Mouse (Mus musculus): Measurements from ENCODE around the gene Astl.

Astl gene

DNA sequence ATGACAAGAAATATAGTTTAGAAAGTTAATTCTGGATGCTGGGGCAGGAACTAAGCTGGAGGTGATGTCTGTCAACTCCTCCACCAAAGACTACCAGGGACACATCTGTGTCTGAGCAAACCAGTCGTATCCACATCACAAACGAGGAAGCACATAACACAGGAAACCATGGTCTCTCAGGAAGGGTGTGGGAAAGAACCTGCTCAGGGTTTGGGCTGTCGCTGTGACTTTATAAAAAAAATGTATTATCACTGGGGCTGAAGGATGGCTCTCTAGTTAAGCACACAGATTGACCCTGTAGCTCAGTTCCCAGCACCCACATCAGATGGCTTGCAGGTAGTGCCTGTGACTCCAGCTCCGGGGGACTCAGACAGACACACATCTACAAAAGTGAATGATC lies 19.4 kb upstream of the Astl start:
- in situ Hi-C loops (cut with MboI, MseI) = loop anchor here in 1 of 2 experiments (25.0 kb wide), 1 partner anchor 1868 kb away; the partner anchor contains the start of gene Slc20a1

GRCm38 (mm10) chr2:127322671-127323285 lies 15.7 kb upstream of the Astl start:
- in situ Hi-C loops (cut with MboI, MseI) = loop anchor here (10.0 to 25.0 kb wide), 2 partner anchors 998 to 1865 kb away; partner anchors contain the start of gene Slc20a1 (in 1 of the 2)

DNA sequence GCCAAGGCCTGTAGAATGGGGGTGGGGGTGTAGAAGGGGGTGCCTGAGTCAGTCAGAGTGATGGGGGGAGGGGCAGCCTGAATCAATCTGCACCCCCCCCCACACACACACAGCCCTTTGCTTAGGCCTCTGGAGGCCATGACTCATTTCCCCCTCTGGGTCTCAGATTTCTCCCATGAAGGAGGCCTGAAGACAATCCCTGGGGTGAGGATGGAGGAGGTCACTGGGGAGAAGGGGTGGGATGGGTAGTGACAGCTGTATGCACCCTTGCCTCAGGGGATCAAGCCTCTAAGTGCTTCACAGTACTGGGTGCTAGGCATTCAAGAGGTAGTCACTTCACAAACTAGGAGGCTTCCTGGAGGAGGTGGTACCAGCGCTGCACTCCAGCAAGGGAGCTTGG lies 14.8 kb upstream of the Astl start:
- in situ Hi-C loops (cut with MboI, MseI) = loop anchor here (10.0 to 25.0 kb wide), 2 partner anchors 999 to 1864 kb away; partner anchors contain the start of gene Slc20a1 (in 1 of the 2)

- in situ Hi-C loops (cut with MboI, MseI) = loop anchor here (10.0 to 25.0 kb wide), 2 partner anchors 1000 to 1863 kb away; partner anchors contain the start of gene Slc20a1 (in 1 of the 2)
These were observed 14.0 kb upstream of the Astl start for GRCm38 (mm10) chr2:127324456-127324855.

- in situ Hi-C loops (cut with MboI, MseI) = loop anchor here in 1 of 2 experiments (10.0 kb wide), 1 partner anchor 1003 kb away; no protein-coding TSS in a partner anchor
These were observed 10.2 kb upstream of the Astl start for GRCm38 (mm10) chr2:127328090-127328851.

GRCm38 (mm10) chr2:127332807-127333570 lies 5.5 kb upstream of the Astl start:
- in situ Hi-C loops (cut with MboI, MseI) = loop anchor here in 1 of 2 experiments (10.0 kb wide), 1 partner anchor 78 kb away; no protein-coding TSS in a partner anchor

DNA sequence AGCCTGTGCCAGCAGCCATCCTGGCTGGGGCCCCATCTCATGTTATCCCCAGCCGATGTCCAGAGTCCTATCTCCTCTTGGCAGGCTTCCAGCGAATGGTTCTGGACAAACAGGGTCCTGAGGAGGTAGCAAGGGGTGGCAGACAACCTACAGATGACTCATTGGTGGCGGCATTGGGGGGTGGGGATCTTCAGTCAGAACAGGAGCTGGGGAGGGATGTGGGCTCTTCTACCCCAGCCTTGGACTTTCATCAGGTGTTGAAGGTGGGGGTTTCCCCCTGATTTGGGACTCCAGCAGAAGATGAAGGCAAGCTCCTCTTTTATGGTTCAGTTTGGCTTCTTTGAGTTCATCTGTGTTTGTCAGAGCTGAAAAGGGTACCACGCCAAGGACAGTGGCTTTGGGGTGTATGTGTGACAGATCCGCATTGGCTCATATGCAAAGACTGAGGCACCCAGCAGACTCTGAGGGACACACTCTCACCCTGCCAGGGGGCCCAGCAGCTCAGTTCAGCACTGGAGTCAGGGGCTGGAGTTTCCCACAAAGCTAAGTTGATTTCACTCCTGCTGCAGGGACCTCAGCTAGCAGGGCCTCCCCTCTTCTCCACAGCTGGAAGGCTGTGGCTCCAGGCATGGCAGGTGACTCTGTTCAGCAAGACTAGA lies 4.4 kb upstream of the Astl start:
- in situ Hi-C loops (cut with MboI, MseI) = loop anchor here in 1 of 2 experiments (10.0 kb wide), 1 partner anchor 79 kb away; no protein-coding TSS in a partner anchor

GRCm38 (mm10) chr2:127335078-127335541 lies 3.3 kb upstream of the Astl start:
- in situ Hi-C loops (cut with MboI, MseI) = loop anchor here in 1 of 2 experiments (10.0 kb wide), 1 partner anchor 80 kb away; no protein-coding TSS in a partner anchor

DNA sequence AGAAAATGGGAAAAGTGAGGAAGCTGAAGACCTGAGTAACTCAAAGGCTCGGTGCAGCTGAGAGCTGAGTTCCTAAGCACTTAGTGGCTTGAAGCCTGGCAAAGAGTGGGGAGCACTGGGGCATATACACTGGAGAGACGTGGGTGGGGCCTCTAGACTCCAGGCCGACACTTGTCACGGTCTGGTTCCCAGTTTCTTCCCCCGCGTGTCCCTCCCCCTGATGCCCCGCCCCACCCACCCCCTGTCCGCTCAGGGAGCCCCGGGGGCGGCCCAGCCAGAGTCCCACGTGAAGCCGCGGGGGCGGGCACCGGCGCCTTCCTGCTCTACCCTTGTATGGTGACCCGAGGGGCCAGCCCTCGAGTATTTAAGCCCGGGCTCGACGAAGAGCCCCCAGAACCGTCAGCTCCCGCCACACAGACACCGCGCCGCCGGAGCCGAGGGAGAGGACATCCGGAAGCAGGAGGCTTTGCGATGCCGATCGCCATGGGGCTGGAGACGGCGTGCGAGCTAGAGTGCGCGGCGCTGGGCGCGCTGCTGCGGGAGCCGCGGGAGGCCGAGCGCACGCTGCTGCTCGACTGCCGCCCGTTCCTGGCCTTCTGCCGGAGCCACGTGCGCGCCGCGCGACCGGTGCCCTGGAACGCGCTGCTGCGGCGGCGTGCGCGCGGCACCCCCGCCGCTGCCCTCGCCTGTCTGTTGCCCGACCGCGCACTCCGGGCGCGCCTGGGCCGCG lies 2.5 kb upstream of the Astl start, which contains the start of gene Dusp2:
Dusp2 (plus strand) TSS at position 393 of the 730 bp plus-strand sequence.
- in situ Hi-C loops (cut with MboI, MseI) = loop anchor here in 1 of 2 experiments (10.0 kb wide), 1 partner anchor 81 kb away; no protein-coding TSS in a partner anchor

GRCm38 (mm10) chr2:127336497-127336832 lies 2.0 kb upstream of the Astl start:
- in situ Hi-C loops (cut with MboI, MseI) = loop anchor here in 1 of 2 experiments (10.0 kb wide), 1 partner anchor 82 kb away; no protein-coding TSS in a partner anchor

GRCm38 (mm10) chr2:127336885-127337284 lies 1.6 kb upstream of the Astl start:
- in situ Hi-C loops (cut with MboI, MseI) = loop anchor here in 1 of 2 experiments (10.0 kb wide), 1 partner anchor 82 kb away; no protein-coding TSS in a partner anchor

- in situ Hi-C loops (cut with MboI, MseI) = loop anchor here in 1 of 2 experiments (10.0 kb wide), 1 partner anchor 83 kb away; no protein-coding TSS in a partner anchor
These were observed 908 bp upstream of the Astl start for GRCm38 (mm10) chr2:127337531-127337930.

DNA sequence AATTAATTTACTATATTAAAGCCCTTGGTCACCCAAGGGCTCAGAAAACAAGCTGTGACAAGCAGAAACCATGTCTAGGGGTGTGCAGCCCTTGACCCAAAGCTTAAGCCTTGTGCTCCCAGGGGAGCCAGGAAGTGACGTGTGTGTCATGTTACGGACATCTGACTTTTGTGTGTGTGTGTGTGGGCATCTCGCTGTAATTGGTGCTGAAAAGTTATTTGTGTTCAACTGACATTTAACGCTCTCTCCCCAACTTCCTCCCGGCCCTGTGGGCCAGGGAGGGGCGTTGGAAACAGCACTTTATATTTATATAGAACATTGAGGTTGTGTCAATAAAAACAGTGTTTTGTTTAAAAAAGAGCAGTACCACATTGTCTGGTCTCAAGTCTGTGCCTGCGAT lies 427 bp upstream of the Astl start:
- in situ Hi-C loops (cut with MboI, MseI) = loop anchor here in 1 of 2 experiments (10.0 kb wide), 1 partner anchor 83 kb away; no protein-coding TSS in a partner anchor

DNA sequence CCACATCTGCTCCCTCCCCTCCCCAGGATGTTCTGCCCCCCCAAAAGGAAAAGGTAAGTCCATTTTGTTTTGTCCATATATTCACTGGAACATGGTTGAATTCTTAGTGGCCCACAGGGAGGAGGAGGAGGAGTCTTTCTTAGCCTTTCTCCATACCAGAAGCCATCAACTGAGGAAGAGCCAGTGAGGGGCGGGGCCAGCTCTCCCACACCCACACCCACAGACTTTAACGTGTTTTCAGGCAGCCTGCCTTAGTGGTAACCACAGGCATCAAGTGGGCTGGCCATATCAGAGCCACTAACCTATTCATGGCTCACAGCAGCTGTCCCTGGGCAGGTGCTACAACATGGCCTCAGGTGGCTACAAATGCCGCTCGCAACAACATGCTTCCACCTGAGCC lies 394 bp downstream of the Astl start:
- in situ Hi-C loops (cut with MboI, MseI) = loop anchor here in 1 of 2 experiments (10.0 kb wide), 1 partner anchor 84 kb away; no protein-coding TSS in a partner anchor

GRCm38 (mm10) chr2:127339262-127339661 lies 823 bp downstream of the Astl start:
- in situ Hi-C loops (cut with MboI, MseI) = loop anchor here in 1 of 2 experiments (10.0 kb wide), 1 partner anchor 84 kb away; no protein-coding TSS in a partner anchor

GRCm38 (mm10) chr2:127341159-127341558 lies 2.7 kb downstream of the Astl start:
- in situ Hi-C loops (cut with MboI, MseI) = loop anchor here (5.0 kb wide), 1 partner anchor 34 kb away; no protein-coding TSS in a partner anchor

DNA sequence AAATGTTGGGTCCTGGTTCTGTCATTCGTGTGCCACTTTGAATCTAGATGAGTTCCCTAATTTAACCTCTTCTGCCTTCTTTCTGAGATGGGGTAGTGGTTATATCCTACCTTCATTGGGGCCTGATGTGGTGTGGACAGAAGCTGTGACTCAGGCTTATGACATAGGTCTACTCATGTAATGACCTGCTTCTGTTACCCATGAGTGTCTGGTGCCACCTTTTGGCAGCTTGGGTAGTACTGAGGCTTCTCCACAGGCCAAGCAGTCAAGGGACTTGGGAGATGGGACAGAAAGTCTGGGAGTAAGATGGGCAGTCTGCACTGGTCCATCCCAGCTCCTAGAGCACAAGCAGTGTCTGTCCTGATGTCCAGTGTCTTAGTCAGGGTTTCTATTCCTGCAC lies 7.9 kb downstream of the Astl start:
- in situ Hi-C loops (cut with MboI, MseI) = no loop called here

GRCm38 (mm10) chr2:127347147-127347985 lies 8.9 kb downstream of the Astl start:
- in situ Hi-C loops (cut with MboI, MseI) = no loop called here

Measured in T-helper 17 cell (primary cell).